Mouse (Mus musculus): ENCODE results near the gene Gaa.

Gaa gene

GRCm38 (mm10) chr11:119306762-119307657, 39.3 kb downstream of the Gaa start:
- DNase-seq = no peak

GRCm38 (mm10) chr11:119307658-119307867, 39.9 kb downstream of the Gaa start, which contains the start of gene Card14:
Gene Card14 (plus strand): TSS chr11:119307768.
- no peak for DNase-seq

GRCm38 (mm10) chr11:119307916-119308315, 40.2 kb downstream of the Gaa start:
- DNase-seq = no peak

- no peak for DNase-seq
Observed at GRCm38 (mm10) chr11:119310621-119311020, 42.9 kb downstream of the Gaa start.

- DNase-seq = no peak
Observed at GRCm38 (mm10) chr11:119314252-119314936, 46.7 kb downstream of the Gaa start.

- DNase-seq = no peak
Observed at GRCm38 (mm10) chr11:119316720-119317119, 49.0 kb downstream of the Gaa start.

GRCm38 (mm10) chr11:119322521-119322920, 54.8 kb downstream of the Gaa start:
- DNase-seq = no peak

GRCm38 (mm10) chr11:119325068-119325467, 57.4 kb downstream of the Gaa start:
- DNase-seq = no peak

GRCm38 (mm10) chr11:119330592-119330991, 62.9 kb downstream of the Gaa start:
- no peak for DNase-seq

- no peak for DNase-seq
Observed at GRCm38 (mm10) chr11:119331970-119332369, 64.3 kb downstream of the Gaa start.

Data from layer of hippocampus, adult 9-11 months (tissue).